Mouse (Mus musculus): Measurements from ENCODE around the gene Ifna11.

The Ifna11 gene

GRCm38 (mm10) chr4:88840058-88840457 lies 20.3 kb downstream of the Ifna11 start:
- DNase-seq (ENCODE audit: low spot score): no peak

- no peak for DNase-seq (ENCODE audit: low spot score)
Observed at GRCm38 (mm10) chr4:88841438-88841911, 21.7 kb downstream of the Ifna11 start, which contains the start of gene Ifna4. Gene Ifna4, plus strand, starts transcription at chr4:88841861.

DNA sequence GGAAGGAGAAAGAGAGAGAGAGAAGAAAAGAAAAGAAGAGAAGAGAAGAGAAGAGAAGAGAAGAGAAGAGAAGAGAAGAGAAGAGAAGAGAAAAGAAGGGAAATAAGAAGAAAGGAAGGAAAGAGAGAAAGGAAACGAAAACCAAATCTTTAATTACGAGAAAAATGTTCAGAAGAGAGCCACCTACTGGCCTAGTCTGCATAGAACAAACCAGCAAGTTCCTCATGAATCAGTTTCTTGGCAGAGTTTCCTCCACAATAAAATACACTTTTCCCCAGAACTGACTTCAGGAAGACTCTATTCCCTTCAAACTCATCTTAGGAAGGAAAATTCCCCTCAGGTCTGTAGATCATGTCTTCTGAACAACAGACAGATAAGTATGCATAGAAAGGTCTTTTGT lies 25.6 kb downstream of the Ifna11 start:
- no peak for DNase-seq (ENCODE audit: low spot score)

GRCm38 (mm10) chr4:88849698-88850097 lies 29.9 kb downstream of the Ifna11 start, which contains the start of gene Ifna1:
Gene Ifna1, plus strand, starts transcription at chr4:88850087.
- no peak for DNase-seq (ENCODE audit: low spot score)

- no peak for DNase-seq (ENCODE audit: low spot score)
Observed at GRCm38 (mm10) chr4:88851026-88851763, 31.4 kb downstream of the Ifna11 start.

DNA sequence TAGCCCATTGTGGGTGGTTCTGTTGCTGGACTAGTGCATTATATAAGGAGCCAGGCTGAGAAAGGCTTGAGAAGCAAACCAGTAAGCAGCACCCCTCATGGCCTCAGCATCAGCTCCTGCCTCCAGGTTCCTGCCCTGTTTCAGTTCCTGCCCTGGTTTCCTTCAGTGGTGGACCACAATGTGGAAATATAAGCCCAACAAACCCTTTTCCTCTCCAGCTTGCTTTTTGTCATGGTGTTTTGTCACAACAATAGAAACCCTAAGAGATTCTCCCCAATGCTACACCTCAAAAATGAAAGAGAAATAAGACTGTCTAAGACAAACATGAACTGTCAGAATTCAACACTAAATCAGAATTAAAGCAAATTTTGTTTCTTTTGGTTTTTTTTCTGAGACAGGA lies 39.5 kb downstream of the Ifna11 start:
- no peak for DNase-seq (ENCODE audit: low spot score)

DNA sequence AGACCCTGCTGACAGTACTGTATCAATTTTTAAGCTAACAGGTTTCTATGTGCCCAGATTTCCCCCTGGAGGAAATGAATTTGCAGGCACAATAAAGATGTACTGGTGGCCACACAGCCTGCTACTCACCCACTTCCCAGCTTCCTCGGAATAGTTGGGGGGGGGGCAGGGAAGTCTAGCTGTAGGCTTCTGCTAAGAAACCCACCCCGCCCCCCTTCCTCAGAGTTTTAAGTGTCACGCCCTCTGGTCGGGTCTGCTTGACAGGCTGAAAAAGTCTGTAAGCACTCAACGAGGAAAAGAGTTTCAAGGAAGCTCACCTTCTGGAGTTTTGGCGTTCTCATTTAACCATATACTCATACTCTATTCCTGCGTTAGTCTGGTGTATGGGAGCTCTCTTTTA lies 43.5 kb downstream of the Ifna11 start:
- no peak for DNase-seq (ENCODE audit: low spot score)

DNA sequence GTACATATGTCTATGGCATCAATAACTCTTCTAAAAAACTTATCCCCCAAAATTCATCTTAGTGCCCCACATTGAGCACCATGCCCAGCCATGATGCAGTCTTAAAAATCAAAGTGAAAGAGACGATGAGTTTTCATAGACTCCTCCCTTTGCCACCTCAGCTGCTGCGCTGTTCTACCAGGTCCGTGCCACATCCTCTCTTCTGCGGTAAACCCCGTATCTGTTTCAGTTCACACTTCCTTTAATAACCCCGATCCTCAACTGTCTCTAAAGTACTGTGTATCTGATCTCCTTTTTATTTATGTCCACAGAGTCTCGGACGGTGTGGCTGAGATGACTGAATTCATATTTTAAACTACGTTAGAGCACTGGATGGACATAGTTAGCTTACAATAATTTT lies 44.8 kb downstream of the Ifna11 start:
- DNase-seq (ENCODE audit: low spot score): no peak

GRCm38 (mm10) chr4:88865011-88865569 lies 45.3 kb downstream of the Ifna11 start:
- no peak for DNase-seq (ENCODE audit: low spot score)

DNA sequence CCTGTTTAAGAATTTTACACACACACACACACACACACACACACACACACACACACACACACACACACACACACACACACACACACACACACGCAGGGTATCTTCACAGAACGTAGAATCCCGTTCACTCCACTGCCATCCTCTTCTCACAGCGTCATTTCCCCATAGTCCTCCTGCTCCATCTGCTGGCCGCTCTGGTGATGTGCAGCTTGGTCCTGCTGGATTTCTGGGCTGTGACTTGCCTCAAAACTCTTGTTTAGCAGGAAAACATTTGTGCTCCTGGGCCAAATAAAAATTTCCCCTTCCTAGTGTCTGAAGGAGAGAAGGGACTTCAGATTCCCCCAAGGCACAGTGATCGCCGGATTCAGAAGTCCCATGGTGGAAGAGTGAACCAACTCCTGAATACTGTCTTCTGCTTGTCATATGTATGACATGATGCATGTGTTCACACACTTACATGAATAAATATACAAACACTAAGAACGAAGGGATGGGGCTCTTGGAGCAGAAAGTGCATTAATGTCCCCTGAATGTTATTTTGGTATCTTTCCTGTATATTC lies 47.7 kb downstream of the Ifna11 start:
- peak; percentile 76 for DNase-seq (ENCODE audit: low spot score)

DNA sequence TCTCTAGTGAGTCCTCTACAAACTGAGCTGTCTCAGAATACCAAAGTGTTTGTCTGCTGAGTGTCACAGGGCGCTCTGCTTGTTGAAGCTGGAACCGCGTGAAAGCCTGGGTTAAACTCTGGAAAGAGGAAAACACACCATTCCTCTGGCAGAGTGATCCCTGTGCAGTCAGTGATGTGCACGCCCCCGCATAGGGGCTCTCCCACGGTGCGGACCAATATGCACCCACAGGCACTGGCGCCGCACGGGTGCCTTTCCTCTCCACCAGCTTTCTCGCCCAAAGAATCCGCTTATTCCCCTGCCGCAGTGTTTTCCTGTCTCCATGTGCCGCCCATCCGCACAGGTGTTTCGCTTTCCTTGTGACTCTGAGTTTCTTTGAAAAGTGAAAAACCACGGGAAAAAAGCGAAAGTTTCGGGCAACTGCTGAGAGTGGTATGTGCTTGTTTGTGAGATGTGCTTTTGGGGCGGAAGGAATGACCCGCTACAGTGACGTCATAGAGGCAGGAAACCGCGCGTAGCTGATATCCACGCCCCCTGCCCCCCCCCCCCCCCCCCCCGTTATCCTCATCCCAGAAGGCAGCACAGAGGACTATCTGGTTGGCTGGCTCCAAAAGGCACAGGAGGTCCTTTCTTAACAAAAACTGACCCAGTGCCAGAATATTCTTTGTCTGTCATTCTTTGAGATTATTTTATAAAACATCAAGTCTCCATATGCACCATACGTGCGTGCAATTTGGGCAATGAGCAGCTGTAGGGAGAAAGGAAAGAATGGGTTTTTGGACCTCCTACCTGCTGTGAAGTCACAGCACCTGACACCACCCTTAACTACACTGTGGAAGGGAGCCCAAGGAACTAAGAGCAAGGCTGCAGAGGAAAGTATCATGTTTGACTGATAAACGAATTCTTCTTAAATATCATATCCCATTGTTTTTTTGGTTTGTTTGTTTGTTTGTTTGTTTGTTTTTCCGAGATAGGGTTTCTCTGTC lies 48.5 kb downstream of the Ifna11 start:
- no peak for DNase-seq (ENCODE audit: low spot score)
